Mouse (Mus musculus): ENCODE measurements around the gene Exo5. TPM values are rescaled to one million over a fixed set of nuclear protein-coding genes. Genes with fewer than 3 reads are reported as not detected.

Gene Exo5
- 1 to 10 TPM; 7.8 to 8.5 TPM for total RNA-seq (2021)

DNA sequence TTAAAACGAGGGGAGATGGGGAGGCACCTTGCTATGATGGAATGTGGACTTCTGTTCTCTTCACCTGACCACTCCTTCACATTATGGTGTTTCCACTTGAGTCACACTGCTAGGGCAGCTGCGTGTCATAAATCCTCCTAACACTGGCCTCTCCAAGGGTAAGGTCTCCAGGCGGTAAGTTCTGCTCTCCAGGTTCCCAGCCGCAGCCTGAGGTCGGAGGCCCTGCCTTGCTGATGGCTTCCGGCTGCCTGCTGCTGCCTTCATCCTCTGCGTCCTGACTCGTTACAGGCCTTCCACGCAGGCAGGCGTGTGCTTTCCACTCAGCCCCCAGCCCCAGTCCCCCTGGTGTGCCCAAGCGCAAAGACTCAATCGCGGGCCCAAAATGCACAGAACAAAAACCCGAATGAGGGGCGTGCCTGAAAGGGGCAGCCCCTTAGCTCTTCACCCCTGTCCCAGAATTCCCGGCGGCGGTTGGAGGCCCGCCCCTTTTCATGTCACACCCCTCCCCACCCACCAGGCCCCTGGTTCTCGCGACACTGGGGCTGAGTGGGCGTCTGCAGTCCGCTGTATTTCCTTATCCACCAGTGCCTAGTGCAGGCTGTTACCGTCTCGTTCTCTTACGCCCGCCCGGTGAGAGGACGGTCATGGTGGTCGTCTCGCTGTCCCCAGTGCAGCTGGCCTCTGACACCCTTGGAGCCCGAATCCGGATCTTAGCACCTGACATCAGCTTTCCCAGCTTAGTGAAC is at the start of gene Exo5:
Gene Exo5 (minus strand): TSS at position 464 of the 746 bp plus-strand sequence.
- DNase-seq: peak; percentile 95

GRCm38 (mm10) chr4:120971842-120972241 is 47.0 kb upstream of the Exo5 start:
- no peak for DNase-seq

DNA sequence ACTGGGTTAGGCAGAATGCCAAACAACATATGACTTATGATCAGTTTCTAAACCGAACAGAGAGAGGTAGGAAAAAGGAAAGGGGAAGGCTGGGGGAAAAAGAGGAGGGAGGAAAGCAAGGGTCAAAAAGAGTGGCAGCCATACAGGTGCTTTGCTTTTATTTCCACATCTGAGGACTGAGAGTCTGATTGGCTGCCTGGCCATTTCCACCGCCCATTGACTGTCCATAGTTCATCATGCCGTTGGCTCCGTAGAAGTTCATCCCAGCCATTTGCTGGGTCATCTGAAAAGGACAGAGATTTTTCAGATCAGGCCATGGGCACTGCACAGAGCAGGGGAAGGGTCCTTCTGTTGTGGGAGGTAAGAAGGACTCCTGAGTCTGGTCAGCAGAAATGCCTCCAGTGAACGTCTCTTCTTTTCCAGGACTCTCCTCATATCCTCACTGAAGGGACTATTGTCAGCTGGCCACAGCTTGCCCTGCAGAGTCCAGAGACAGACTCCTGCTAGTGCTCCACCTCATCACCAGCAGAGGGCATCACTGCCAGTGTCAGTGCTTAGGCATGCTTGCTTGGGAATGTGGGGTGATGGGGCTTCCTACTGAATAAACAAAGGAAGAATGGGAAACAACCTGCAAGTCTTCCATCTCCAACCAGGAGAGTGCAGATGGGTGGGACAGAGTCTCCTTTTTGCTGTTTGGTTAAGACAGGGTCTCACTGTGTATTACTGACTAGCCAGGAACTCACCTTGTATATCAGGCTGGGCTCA is 44.7 kb upstream of the Exo5 start:
- DNase-seq: peak; percentile 48

- no peak for DNase-seq
Observed at GRCm38 (mm10) chr4:120968486-120968885, 43.7 kb upstream of the Exo5 start.

DNA sequence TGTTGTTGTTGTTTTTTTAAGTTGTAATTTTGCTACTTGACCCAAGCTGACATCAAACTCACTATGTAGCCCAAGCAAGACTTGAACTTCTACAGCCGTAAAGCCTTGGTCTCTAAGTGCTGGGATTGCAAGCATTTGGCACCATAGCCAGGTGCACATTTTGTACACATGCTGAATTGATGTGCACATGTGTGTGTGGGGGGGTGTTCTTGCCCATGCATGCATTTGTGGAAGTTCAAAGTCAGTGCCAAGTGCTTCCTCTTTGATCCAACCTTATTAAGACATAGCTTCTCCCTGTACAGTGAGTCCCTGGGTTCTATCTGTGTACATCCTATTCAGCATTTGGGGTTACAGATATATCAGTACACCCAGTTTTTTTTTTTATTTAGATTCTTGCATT is 30.8 kb upstream of the Exo5 start:
- DNase-seq: no peak

DNA sequence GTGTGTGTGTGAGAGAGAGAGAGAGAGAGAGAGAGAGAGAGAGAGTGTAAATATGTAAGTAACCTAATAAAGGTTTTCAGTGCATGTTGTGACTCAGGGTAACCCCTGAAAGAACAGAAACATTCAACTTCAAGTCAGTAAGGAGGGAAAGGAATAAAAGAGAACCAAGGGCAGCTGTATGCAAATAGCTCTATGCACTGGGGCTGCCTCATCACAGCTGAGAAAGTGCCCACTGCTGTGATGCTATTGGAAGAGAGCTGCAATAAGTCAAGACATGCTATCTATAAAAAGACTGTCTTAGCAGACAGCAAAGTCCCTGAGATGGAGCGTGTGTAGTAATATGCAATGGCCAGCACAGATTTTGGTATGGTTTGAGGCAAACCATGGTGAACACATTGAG is 28.9 kb upstream of the Exo5 start:
- no peak for DNase-seq

GRCm38 (mm10) chr4:120953038-120953437 is 28.2 kb upstream of the Exo5 start:
- DNase-seq: no peak

DNA sequence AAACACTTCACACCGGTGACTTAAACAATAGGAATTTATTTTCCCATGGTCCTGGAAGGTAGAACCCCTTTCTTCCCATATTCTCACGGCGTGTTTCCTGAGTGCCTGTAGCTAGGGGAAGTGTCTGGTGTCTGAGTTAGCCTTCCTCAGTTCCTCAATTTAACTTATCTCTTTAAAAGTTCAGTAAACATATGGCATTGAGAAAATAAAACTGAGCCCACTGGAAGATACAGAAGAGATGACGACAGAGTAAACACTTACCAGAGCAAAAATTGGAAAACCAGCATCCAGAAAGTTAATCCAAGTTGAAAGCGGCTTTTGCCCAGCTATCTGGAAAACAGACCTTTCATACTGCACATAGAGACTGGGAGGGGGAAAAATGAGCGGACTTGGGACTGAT is 27.3 kb upstream of the Exo5 start:
- DNase-seq: peak; percentile 9

DNA sequence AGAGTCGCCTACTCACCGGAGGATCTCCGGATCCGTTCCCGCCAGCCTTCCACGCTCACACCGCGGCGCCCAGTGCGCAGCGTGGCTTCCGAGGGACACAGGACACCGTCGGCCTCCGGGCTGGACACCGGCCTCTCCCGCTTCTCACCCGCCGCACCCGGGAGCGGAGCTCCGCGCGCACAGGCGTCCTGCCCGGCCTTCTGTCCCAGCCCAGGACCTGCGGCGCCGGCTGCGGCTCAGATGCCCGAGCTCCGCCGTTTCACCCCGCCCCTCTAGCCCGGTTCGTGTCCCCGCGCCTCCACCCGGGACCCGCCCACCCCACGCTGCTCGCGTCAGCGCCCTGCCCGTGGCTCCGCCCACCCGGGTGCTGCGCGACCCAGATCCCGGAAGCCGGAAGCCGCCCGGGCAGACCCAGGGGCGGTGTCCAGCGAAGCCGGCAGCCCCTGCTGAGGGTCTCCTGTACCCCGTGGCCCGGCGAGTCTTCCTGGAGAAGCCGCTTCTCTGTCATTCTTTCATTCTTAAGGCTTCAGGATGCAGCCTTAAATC is 26.7 kb upstream of the Exo5 start, which contains the start of gene Zfp69:
Gene Zfp69 (minus strand): TSS at position 272 of the 546 bp plus-strand sequence.
- peak; percentile 93 for DNase-seq

- peak; percentile 13 for DNase-seq
Observed at GRCm38 (mm10) chr4:120950763-120951427, 26.1 kb upstream of the Exo5 start.

- DNase-seq: peak; percentile 57
Observed at GRCm38 (mm10) chr4:120948938-120949337, 24.1 kb upstream of the Exo5 start.

DNA sequence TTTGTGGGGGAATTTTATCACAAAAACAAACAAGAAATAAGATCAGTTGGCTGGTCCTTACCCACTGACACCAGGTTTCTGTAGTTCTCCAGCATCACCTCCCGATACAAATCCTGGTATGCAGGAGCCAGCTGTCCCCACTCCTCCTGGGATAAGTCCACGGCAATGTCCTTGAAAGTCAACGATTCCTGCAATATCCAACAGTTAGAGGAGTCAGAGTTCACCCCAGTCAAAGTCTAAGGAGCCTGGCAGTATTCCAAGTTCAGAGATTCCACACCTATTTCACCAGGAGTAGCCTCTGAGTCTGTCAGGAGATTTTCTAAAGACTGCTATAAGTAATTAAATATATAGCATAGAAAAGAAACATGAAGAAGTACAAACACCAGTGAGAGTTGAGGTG is 10.2 kb upstream of the Exo5 start:
- no peak for DNase-seq

GRCm38 (mm10) chr4:120930736-120931135 is 5.9 kb upstream of the Exo5 start:
- DNase-seq: no peak

- DNase-seq: peak; percentile 50
Observed at GRCm38 (mm10) chr4:120928686-120929085, 3.9 kb upstream of the Exo5 start.

GRCm38 (mm10) chr4:120925386-120925785 is 569 bp upstream of the Exo5 start:
- DNase-seq: peak; percentile 26

DNA sequence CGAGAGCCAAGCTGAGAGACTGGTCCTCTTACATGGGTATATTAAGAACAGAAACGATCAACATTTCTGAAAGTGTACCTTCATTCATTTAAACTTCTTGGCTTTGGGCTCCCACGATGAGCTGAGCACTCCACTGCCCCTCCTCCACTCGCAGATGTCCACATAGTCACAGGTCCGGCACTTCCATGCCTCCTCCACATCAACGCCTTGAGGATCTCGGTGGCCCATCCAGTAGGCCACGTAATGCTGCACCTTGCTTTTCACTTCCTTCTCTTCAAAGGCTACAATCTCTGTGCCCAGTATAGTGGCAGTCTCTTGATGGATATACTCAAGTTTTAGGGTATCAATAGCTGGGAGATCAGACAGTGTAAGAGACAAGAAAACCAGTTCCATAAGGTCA is 3.4 kb downstream of the Exo5 start:
- DNase-seq: no peak

- no peak for DNase-seq
Observed at GRCm38 (mm10) chr4:120914501-120914900, 10.3 kb downstream of the Exo5 start.

GRCm38 (mm10) chr4:120913861-120914260 is 11.0 kb downstream of the Exo5 start:
- no peak for DNase-seq

DNA sequence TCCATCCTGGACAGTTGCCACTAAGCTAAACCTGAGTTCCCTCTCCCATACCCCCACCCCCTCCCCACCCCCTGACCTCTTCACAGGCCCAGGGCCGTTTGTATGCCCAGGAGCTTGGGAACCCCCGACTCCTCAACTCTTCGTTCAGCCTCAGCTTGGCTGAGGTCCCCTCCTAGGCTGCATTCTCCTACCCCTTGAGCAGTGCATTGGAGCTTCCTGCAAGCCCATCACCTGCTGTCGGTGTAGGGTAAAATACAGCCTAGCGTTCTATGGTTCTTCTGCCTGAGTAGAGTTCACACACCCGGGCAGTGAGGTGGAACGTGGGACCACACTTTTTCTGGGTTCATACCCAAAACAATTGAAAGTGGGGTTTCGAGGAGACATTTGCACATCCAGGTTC is 11.4 kb downstream of the Exo5 start:
- DNase-seq: no peak

DNA sequence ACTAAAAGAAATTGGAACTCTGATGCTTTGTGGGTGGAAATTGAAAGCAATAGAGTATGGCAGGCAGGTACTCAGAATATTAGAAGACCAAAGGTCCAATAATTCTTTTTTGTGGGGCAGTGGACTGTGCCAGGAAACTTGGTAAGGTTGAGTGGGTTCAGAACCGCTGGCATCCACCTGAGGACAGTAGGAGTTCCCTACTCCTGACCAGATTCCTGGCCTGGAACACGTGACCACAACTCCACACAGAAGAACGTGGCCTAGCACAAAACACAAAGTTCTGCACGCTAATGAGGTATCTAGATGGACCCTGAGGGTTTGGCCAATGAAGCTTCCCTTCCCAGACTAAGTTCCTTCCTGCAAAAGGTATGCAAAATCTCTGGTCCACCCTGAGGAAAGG is 12.0 kb downstream of the Exo5 start:
- no peak for DNase-seq

GRCm38 (mm10) chr4:120911086-120911485 is 13.7 kb downstream of the Exo5 start:
- DNase-seq: no peak

DNA sequence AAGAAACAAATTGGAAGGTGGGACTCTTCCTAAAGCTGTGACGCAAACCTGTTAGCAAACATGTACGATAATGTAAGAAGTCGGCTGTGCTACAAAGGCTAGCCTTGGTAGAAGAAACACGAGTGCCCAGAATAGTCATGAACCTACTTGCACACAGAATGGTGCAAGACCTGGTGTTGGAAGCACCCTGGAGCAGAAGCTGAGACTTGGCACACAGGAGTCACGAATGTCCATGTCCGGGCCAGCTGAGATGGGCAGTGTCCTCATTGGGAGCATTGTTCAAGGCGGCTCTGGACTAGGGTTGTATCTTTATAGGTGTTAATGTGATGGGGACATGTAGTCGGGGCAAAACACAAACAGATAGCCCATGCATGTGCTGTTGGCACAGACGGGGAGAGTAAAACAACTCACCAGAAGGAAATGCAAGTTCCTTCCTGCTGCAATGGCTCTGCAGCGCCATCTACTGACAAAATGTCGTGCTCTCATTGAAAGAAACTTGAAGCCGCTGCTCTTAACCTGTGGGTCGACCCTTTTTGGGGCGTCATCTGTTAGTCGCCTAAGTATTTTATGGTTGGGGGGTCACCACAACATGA is 15.2 kb downstream of the Exo5 start:
- DNase-seq: peak; percentile 70

DNA sequence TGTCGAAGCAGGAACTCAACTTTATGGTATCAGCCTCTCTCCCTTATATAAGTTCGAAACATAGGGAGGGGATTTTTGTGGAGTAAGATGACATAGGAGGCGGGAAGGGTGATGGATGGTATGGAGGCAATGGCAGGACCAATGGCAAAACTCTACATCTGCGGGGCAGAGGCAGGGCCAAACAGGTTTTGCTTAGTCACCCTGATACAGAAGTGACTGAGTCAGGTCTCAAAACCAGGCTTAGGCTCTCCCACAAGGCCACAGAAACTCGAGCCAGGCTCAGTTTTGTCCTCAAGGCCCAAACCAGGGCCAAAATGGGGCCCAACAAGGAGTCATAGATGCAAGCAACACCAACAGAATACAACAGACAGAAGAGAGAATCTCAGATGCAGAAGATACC is 19.2 kb downstream of the Exo5 start:
- no peak for DNase-seq
